Mouse (Mus musculus): ENCODE data around the gene Hmox1.

Gene Hmox1

DNA sequence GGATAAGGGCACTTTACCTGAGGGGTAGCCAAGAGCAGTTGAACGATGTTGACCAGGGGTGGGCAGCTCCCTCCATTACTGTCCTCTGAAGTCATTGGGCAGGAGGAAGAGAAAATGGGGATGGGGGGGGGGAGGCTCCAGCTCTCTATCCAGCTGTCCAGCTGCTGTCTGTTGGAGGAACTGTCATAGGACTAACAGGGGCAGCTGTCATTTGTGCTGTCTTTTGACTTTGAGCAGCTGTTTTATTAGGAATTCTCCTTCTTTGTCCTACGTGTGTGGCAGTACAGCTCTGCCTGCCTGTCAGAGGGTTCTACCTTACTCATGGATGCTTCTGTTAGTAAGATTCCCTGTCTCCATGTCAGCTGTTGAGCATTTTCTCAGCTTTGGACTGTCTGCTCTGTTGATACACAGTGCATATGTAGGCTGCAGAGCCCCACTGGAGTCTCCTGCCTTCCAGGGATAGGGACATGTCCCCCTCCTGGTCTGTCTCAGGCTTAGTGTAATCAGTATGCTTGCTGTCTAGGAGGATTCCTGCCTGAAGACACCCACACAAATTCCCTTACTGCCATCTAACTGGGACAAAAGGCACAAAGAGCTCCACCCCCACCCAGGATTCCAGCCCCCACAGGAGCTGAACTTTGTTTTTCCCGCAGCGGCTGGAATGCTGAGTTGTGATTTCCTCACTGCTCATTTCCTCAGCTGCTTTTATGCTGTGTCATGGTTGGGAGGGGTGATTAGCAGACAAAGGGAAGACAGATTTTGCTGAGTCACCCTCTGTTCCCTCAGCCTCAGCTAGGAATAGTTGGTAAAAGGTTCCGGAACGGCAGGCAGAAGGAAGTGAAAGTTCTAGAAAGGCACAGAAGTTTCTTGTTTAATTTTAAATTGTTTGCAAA lies 4.2 kb upstream of the Hmox1 start:
- peak; percentile 72 to 81 for DNase-seq (ENCODE audit: low spot score in 2 of 2)

DNA sequence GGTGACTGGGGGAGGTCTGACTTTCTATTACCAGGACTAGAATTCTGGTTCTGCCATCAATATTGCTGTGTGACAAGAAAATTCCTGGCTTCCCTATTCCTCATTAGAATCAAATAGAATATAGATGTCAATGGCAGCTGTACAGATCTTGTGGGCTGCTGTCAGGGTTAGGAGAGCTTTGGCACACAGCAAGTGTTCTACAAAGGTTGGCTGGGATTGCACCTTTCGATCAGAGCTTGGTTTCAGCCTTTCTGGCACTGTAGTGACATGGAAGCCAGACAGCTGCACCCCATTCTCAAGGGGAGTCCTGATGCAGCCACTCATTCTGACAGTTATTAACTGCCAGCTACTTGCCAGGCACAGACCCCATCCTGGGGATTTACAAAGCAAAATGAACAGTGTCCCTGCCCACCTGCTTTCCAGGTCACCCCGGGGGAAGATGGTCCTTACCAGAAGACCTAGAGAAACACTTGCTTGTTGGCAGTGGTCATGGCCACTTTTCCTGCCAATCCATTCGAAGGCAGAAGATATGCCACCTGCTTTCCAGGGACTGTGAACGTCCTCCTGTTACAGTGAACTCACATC lies 2.5 kb upstream of the Hmox1 start:
- DNase-seq (ENCODE audit: low spot score in 2 of 2): no peak

DNA sequence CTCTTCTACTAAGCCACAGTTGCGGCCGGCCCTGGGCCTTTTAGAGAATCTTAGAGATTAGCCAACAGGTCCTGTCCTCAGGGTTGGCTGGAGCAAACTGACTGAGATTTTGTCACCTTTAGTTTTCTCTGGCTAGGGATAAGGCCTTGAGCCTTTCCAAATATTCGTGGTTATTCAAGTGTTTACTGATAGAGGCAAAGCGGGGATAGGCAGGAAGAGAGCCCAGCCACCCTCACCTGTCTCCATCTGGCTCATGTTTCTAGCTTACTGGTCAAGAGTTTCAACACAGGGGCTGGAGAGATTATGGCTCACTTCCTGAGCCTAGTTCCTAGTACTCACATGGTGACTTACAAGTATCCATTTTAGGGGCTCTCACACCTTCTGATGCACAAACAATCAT lies 9.5 kb downstream of the Hmox1 start:
- DNase-seq (ENCODE audit: low spot score in 2 of 2): no peak

DNA sequence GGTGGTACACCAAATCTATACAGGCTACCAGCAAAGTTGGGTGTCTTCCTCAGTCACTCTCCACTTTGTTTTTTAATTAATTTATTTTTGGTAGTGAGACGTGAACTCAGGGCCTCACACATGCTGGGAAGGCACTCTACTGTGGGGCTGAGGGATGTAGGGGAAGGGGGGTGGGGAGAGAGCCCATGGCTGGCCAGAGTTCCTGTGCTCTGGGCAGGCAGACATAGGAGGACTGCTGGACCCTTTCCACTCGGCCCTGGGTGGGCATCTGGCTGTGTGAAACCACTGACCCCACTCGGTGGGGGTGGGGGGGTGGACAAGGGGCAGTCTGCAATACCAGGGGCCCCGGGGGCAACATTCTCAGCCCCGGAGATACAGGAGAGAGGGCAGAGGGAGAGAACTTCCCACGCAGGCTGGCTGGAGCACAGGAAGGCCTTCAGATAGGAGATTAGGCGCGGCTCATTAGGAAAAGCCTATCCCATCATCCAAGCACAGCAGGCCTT lies 10.0 kb downstream of the Hmox1 start:
- DNase-seq (ENCODE audit: low spot score in 2 of 2): no peak

DNA sequence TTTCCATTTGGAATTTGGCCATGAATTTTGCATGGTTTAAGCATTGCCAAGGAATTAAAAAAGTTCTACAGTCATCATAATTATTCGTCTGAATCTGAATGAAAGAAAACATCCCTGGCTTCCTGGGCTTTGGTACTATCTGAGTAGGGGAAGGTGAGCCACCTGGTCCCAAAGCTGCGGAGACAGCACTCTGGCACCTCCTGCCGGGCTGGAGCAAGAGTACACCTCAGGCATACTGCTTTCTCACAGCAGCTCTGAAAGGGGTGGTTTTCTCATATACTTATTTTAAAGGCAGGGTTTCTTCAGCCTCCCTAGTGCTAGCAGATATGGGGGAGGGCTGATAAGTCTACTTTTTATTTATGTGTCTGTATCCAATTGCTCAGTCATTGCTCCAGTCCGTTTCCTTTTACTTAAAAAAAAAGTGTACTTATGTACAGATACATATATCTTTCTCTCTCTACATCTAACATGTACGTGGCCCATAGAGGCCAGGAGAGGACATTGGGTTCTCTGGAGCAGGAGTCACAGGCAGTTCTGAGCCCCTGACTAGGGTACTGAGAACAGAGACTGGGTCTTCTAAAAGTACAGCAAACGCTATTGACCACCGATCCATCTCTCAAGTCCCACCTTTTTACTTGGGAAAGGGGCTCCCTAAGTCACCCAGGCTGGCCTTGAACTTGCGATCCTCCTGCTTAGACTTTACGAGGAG lies 15.3 kb downstream of the Hmox1 start:
- DNase-seq (ENCODE audit: low spot score in 2 of 2): peak in 1 of 2 experiments; percentile 75

DNA sequence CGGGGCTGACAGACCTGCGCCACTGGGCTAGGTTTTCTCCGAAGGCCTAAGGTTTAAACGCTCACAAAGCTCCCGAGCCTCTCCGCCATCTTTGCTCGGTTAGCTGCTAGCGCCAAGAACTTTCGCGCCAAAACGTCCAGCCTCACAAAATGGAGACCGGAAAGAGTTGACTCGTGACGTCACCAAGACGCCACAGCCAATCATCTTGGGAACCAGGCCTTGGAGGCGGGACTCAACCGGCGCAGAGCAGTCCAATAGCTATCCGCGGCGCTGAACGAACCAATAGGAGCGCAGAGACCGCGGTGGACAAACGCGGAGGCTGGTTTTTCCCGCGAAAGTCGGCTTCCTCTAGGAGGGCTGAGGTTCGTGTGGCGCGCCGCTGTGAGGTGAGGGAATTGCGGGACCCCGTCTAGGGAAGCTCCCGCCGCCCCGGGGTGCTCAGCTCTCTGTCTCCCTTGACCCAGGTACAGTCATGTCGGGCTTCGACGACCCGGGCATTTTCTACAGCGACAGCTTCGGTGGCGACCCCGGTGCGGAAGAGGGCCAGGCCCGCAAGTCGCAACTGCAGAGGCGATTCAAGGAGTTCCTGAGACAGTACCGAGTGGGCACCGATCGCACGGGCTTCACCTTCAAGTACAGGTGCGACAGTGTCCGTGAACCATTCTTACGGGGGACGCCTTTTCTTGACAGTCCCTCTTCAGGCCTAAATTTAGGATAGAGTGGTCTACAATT lies 16.0 kb downstream of the Hmox1 start, which contains the start of gene Mcm5:
TSS of gene Mcm5 (plus strand) at position 334 of the 732 bp plus-strand sequence.
- DNase-seq (ENCODE audit: low spot score in 2 of 2): peak; percentile 97 to 100

DNA sequence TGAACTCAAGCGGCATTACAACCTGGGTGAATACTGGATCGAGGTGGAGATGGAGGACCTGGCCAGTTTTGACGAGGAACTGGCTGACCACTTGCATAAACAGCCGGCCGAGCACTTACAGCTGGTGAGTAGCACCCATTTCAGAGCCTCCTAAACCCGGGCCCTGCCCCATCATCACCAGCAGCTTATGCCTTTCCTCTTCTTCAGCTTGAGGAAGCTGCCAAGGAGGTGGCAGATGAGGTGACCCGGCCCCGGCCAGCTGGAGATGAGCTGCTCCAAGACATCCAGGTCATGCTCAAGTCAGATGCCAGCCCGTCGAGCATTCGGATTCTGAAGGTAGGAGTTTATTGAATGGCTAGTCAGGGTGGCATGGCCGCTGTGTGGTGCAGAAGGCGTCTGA lies 16.7 kb downstream of the Hmox1 start:
- DNase-seq (ENCODE audit: low spot score in 2 of 2): no peak

DNA sequence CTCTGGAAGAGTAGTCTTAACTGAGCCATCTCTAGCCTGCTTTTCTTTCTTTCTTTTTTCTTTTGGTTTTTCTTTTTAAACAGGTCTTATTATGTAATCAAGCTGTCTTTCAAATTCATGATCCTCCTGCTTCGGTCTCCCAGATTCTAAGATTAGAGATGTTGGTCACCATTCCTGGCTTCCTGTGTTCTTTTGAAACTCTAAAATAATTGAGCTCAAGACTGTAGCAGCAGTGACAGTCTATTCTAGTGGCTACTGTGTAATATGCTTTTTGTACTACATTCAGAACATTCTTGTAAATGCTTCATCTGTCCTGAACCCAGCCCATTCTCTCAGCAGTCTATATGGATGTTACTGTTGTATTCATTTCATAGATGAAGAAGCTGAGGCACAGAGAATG lies 25.1 kb downstream of the Hmox1 start:
- DNase-seq (ENCODE audit: low spot score in 2 of 2): no peak

DNA sequence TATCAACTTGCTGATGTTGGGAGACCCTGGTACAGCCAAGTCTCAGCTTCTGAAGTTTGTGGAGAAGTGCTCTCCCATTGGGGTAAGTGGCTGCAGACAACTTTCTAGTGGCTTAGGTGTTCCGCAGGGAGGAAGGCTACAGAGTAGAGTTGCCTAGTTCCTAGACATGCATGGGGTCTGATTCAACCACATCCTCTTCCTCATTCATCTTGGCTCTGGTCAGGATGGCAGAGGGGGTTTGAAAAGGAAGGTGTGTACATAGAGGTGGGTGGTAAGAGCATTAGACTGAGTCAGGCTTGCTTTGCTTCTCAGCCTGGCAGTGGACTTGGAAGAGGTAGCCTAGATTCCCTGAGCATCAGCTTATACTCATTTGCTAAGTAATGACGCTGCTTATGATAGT lies 25.9 kb downstream of the Hmox1 start:
- DNase-seq (ENCODE audit: low spot score in 2 of 2): no peak

DNA sequence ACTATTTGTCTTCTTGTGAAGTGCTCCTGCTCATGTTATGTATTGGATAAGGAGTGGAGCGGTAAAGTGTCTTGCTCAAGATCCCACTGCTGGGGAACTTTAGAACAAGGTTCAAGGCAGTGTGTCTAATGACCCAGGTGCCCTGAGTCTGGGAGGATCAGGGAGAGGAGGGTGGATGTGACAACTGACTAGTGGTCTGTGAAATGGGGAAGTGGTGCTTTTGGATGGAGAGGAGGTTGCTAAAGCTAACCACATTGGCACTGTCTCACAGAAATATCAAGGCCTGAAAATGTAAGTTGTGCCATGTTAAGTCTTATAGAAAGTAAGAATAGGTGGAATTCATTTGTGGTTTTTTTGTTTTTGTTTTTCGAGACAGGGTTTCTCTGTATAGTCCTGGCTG lies 26.3 kb downstream of the Hmox1 start:
- no peak for DNase-seq (ENCODE audit: low spot score in 2 of 2)

DNA sequence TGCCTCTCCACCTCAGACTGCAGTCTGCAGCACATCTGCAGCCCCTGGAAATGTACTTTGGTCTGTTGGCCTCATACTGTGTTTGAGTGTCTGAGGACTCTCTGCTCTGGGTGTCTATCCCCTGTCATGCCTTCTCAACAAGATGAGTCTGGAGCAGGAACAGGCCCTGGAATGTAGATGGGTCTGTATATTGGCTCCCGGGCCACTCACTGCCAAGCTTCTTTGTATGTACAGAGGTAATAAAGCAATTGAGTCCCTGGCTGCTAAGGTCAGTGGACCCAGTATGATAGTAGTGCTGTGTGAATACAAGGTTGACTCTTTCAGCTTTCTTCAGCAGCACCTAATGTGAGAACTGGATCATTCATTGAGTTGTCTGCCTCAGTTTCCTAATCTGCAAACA lies 34.0 kb downstream of the Hmox1 start:
- no peak for DNase-seq (ENCODE audit: low spot score in 2 of 2)

DNA sequence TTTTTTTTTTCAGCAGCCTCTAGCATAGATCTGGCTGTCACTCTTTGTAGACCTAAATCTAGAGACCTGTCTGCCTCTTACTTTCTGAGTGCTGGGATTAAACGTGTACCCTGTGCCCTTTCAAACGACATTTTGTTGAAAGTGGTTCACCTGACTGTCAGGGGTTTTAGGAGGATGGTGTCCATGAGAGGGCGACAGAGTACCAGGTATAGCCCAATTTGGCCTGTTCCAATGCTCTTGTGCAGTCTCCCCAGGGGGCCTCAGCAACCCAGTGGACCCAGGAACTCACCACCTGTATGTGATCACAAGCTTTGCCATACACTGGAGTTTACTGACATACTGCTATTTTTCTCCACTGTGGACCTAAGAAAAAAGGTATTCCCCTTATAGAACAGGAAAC lies 39.1 kb downstream of the Hmox1 start:
- peak in 1 of 2 experiments; percentile 64 for DNase-seq (ENCODE audit: low spot score in 2 of 2)

DNA sequence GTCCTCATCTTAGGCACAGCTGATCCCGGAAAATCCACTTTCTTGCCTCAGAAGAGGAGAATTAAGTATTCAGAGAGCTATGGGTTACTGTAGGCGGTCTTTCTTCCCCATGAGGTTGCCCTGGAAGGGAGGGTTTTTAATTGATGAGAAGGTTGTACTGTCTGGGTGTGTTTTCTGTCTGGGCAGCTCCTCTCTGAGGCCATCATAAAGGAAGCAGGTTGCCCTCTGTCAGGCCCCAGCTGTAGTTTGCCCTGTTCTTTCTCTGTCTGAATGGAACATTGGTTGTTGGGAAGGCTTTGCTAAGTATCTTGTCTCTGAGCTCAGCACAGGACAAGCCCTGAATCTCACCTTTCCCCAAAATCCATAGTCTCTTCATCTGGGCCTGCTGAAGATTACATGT lies 40.0 kb downstream of the Hmox1 start:
- no peak for DNase-seq (ENCODE audit: low spot score in 2 of 2)

DNA sequence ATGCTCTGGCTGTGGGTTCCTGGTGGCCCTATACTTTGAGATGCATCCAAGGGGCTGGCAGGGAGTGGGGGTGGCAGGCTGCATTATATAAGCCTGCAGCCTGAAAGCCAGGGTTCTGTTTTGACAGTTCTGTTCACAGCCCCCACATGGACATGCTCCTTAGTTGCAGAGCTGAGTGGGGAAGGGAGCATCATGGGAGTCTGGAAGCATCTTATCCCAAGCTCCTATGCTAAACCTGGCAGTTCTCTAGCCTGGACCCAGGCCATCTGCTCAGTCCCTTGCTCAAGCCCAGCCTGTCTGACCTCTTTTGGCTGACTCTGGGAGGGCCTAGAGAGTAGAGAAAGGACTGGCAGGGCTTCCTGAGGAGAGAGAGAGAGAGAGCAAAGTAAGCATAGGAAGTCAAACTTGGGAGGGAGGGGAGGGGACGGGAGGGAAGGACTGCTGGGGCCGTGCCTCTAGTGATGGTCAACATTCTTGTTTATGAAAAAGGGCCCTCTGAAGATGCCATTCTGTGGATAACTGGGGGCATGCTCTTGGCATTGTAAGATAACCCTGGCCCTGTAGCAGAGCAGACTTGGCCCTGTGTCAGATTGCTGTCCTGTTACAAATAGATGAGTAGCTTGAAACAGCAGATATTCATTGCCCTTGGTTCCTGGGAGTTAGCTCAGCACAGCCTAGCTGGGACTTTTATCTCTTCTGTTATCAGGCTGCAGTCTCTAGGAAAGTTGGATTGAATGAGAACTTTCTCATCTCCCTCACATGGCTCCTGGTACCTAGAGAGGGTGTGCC lies 41.4 kb downstream of the Hmox1 start:
- DNase-seq (ENCODE audit: low spot score in 2 of 2): peak; percentile 49 to 54

DNA sequence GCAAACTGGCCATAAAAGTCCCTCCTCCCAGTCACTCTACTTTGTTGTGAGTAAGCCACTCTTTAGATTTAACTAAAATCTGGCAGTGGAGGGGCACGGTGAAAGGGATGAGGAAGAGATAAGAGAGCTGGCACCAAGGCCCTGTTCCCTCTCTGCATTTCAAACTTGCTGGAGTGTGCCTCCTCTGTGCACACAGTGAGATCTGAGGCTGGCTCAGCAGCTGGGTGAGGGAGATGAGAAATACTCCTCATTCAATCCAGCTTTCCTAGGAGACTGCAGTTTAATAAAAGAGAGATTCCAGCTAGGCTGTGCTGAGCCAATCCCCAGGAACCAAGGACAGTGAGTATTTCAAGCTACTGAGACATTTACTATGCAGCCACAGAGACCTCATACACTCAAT lies 42.3 kb downstream of the Hmox1 start:
- no peak for DNase-seq (ENCODE audit: low spot score in 2 of 2)

DNA sequence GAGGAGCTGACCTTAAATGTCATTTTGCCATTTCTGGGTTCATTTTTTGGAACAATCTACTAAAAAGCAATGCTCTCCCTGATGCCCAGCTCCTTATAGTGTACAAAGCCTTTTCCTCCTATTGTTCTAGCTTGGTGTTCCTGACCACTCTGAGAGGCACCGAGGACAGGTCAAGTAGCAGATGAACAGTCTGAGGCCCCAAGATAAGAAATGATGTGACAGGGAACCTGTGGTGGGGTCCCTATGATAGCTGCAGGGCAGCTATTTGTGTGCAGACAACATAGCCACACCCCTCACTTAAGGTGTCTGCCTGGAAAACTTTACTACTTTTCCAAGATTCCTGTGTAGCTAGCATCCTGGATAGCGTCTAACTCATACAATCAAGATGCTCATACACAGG lies 42.8 kb downstream of the Hmox1 start:
- no peak for DNase-seq (ENCODE audit: low spot score in 2 of 2)

DNA sequence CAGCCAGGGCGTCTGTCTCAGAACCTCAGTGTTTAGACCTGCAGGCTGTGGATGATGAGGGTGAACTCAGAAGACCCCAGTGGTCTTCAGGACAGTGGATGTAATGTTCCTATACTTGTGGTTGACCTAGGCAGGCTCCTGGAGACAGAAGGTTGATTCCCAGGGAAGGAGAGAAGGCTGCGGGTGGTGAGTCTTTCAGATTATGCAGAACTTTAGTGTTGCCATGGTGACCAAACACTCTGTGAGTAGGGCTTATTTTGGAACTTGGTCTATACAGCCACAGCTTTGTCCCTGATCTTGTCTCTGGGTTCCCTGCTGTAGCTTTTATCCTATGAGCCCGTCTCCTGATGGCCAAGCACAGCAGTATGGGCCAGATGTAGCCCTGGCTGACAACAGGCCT lies 44.1 kb downstream of the Hmox1 start:
- peak; percentile 40 to 49 for DNase-seq (ENCODE audit: low spot score in 2 of 2)

Measured in left cerebral cortex, adult 9 months (tissue).